Mouse (Mus musculus) mesoderm, embryonic 11.5 days (tissue): ENCODE data around the gene Cog5.

Experiments used
- DNase-seq: peaks from one replicate; pipeline ENCODE4 v3.0.0-alpha.2; 2012; ENCODE audit warnings: low read depth, low spot score

Gene Cog5

DNA sequence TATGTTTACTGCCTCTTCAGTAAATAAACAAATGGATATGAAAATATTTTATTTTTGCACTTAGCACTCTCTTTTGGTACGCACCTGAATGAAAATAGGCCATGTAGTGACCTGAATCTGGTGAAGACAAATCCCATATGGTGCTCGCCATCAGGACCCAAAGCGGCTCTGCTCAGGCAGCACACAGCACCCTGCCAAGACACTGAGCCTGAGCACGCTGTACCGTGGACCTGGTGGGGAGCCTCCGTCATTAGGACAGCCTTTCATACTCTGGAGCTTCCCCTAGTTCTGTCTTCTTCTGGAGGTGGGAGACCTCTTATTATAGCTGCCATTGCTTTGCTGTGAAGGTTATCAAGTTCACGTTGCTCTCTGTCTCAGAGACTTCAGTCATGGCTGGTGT, 238.1 kb downstream of the Cog5 start:
- DNase-seq = no peak

DNA sequence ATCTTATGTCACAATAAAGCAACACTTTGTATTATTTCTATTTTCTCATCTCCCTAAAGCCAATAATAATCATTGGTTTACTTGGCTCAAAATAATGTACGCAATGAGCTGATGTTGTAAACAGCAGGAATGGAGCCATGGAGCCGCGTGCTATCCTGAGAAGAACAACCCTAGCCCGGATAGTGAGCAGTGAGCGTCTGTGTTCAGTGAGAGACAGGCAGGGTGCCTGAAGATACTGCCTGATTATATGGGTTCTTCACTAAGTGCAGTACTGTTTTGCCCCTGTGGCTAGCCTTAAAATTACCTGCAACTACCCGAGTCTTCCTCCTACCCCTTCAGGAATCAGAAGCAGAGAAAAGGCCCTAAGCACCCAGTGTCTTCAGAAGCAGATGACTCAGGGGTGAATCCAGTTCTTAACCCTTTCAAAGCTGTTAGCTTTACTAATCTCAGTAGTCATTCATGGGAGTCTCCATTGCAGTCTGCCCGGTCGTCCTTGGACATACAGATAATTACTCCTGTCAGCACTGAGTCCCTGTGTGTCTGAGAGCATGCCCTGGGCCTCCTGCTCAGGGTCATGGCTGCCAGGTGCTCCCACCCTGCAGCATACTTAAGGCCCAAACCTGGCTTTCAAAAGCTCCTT, 240.5 kb downstream of the Cog5 start:
- no peak for DNase-seq

DNA sequence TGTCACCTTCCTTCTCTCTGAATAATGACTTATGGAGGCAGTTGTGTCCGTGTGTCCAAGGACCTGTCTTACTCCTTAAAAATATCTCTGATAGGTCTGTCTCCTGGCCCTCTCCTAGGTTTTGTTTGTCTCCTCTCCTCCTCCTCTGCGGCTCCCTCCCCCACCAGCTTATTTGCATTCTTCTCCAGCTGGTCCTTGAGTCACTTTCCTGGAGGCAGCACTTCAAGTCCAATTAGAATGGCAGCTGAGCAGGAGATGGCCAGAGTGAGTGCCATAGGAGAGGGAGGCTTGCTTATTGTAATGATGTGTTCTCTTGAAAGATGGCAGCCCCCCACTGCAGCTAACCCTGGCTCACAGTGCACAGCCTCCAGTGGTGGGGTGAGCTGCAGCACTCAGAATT, 241.2 kb downstream of the Cog5 start:
- peak; percentile 30 for DNase-seq

DNA sequence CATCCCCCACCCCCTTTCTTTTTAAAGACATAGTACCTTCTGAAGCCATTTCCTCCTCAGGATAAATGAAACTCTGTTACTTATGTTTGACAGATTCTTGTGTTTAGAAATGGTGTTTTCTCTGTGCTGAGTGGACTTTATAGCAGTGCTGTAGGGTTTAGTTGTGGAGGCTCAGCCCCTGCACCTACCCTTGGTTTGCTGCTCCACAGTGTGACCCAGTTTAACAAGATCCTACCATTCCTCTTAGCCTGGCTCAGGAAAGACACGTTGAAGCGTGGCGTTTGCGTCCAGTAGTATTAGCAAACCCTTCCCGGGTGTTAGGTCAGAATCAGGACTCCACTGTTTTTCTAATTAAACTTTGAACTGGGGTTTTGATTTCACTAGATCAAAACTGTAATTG, 241.6 kb downstream of the Cog5 start:
- DNase-seq = no peak

DNA sequence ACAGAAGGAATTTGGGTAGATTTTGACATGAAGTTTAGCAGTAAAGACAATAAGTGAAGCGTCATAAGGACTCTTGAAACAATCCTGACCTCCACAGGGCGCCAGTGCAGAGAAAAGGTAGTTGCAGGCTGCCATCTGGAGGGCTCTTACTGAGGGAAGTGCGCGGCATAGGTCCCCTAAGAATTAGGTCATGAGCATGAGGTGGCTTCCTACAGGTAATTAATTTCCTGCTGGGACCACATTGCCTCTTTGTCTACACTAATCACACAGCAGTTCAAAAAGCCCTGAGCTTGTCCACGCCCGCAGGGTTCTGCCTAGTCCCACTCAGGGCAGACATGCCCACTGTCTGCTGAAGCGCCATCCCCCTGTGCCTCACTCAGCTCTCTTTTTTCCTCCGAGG, 242.3 kb downstream of the Cog5 start:
- DNase-seq = no peak

DNA sequence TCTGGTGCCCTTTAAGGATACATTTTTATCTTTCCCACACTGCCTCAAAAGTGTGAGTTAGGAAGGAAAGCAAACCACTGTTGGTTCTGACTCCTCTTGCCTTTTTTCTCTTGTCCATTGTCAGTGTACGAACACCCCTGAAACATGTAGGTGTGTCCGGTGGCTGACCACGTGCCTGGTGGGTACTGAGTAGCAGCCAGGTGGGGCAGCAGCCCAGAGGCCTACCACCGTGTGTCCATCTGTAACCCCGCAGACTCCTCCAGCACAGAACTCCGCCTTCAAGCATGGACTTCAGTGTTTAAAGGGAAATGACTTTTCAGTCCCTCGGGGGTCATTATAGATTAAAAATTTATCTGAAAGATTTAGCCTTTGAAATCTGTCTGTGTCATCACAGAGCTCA, 242.8 kb downstream of the Cog5 start:
- no peak for DNase-seq

DNA sequence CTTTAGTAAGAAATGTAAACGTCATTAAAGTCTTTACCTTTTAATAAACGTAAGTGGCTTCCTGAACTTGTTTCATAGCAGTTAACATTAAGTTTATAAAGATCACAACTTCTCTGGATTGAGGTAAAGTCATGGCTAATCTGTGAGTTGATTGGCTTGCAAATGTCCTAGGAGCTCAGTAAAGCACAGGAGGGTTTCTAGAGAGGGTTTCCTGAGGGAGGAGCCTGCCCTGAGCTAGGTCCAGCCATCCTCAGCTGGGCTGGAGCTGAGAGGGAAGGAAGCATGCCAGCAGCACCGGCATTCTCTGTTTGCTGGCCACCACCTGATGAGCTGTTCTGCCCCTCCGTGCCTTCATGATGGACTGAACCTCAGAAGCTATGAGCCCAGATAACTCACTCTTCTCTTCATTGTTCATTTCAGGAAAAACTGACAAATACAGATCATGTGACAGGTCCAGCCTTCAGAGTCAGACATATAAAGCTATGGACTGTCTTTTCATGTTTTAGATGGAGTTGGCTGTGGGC, 245.8 kb downstream of the Cog5 start:
- no peak for DNase-seq

DNA sequence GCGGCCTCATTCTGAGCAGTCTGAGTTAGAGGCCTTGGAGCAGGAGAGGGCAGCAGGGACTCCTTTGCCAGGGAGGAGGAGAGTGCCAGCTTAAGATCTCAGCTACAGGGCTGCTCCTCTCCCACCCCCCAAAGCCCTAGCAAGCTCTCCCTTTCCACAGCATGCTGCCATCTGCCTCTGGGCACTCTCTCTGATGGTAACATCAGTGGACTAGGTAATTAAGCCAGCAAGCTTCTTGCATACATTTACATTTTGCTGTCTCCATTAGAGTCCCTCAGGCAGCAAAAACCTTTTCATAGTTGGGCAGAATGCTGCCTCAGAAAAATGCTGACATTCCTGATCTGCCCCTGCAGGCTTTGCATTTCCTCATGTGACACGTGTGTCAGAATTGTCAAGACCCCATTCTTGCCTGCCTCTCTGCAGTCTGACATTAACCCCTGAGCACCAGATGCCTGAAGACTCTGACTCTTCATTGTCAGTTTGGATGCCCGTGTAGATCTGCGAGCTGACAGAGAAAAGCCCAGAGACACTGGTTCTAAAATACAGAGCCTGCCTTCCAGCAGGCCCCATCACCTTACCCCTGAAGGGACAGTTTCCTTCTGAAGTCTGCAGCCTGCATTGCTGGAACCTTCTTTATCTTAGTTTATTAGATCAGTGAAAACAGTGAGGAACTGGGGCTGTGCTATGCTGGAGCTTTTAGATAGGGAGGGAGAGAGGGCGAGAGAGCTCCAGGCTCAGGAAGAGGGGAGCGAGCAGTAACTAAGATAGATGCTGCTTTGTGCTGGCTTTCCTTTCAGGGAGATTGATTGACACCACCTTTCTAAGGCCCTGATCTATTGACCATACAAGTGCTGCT, 251.3 kb downstream of the Cog5 start:
- DNase-seq = no peak

DNA sequence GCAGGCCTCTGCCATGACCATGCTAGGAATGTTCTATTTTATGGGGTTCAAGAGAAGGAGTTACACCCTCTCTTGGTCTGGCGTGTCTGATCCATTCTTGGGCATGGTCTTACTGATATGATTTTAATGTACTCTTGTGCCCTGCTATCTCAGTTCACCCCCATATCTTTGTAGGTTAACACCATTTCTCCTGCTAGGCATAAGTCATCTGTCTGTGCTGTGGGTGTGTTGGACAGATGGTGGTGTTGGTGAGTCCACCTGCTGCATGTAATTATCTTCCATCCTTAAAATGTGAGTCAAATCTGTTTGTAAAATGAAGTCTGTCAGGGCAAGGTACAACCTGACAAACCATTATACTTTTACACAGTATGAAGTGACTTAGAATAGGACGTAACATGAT, 252.8 kb downstream of the Cog5 start:
- DNase-seq = no peak

DNA sequence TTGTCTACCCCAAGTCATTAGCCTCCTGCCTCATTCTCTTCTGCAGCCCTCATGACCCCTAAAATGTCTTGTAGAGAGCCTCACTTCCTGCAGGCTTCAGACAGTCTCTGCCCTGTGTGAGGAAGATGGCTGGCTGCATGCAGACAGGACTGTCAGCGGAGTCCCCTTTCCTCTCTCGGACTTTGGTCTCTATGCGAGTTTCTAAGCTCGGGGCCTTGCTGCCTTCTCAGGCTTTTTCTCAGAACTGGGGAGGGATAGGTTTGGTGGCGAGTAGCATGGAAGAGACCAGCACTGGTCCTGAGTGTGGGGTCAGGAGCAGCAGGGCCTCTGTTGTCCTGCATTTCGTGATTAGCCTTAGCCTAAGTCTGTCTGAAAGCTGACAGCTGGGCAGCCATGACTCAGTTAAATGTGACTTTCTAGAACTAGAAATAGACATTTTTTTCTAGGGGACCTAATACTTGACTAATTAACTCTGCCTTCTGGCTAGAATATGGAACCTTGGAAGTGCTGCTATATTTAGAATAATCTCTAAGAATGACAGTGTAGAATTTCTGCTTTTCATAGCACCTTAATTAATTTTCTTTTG, 258.4 kb downstream of the Cog5 start:
- DNase-seq = no peak

DNA sequence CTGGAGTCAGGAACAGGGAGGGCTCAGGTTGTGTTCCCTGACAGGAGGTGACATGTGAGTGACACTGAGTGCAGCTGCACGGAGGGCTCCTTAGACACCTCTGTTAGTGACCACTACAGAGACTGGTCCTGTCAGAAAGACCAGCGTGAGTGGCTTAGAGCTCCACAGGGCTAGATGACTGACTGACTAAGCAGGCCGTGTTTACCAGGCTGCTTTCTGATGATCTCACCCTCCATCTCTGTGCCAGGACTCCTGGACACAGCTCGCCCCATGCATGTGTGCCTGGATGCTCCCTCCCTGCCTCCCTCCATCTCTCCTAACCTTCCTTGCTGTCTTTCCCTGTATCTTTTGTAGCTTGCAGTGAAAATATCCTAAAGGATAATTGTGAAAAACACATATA, 258.9 kb downstream of the Cog5 start:
- no peak for DNase-seq

DNA sequence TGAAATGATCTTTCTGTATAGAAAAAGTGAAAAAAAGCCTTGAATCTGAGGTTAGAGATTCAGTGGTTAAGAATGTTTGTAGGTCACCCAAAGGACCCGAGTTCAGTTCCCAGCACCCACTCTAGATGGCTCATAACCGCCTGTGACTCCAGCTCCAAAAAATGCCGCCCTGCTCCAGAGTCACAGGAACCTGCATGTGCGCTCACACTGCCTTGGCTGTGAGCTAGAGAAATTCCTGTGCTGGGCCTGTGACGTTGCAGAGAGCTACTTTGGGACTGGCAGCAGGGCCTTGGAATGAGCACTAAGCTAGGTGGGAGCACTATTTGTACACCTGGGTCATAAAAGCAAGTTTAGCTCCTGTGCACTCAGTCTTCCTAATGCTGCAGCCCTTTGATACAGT, 262.0 kb downstream of the Cog5 start:
- DNase-seq = no peak

DNA sequence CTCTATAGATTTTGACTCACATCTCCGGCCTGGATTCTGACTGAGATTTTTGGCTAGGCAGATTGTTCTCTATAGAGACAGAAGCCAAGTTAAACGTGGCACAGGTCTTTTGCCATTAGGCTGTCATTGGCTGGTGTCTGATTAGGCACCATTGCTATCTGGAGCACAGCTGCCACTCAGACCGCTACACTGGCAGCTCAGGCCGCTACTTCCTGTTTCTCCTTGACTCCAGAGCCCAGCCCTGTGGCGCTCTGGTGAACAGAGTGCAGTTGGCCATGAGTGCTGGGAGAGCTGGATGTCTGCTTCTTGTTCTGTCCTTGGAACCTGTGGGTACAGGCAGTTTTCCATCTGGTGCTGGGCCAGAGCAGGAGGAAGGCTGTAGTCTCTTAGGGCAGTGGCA, 262.6 kb downstream of the Cog5 start:
- no peak for DNase-seq

DNA sequence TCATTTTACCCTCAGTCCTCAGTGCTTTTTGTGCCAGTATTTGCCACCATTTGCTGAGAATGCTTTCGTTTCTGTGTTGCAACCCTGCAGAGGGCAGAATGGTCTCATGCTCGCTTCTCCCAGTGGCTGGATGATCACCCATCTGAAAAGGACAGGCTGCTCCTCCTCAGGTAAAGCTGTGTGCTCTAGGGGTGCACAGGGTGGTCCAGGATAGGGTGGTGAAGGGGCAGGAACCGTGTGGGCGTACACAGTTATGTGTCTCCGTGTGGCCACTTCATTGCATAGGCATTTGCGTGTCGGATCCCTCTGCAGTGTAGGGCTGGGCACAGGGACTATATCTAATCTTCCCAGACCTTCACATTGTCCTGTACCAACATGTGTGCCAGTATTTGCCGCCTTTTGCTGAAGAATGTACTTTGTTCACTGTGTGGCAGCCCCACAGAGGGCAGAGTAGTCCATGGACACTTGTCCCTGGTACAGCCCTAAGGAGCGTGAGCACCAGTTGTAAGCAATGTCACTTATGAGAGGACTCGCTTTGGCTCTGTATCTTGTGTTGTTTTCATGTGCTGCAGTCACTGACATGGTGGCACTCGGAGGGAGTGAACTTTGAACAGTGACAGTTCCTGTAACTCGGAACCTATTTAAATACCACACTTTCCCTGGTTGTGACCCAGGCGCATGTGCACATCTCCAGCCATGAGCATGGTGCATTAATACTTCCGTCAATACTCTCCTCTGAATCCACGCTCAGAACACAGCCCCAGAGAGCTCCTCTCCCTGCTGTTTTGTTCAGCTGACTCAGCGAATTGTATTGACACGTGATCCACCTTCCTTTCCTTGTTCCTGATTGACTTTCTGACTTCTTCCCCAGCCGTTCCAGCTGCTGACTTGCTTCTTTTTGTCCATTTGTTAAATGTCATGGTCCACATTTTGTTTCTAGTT, 266.1 kb downstream of the Cog5 start:
- no peak for DNase-seq

DNA sequence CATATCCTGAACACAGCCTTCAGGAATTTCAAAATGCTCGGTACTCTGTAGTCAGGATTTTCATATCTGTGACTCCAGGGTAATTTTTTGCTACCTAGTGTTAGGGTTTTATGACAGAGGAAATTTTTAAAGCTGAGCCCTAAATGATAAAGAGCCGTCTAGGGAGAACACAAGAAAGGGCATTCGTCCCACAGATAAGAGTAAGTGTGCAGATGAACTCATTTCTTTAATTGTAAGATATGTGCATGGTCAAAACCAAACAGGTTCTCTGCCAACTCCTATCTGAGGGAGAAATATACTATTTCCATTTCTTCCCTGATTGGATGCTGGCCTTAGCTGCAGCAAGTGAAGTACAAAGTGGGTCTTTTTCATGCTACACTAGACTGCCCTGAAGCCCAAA, 269.5 kb downstream of the Cog5 start:
- no peak for DNase-seq

DNA sequence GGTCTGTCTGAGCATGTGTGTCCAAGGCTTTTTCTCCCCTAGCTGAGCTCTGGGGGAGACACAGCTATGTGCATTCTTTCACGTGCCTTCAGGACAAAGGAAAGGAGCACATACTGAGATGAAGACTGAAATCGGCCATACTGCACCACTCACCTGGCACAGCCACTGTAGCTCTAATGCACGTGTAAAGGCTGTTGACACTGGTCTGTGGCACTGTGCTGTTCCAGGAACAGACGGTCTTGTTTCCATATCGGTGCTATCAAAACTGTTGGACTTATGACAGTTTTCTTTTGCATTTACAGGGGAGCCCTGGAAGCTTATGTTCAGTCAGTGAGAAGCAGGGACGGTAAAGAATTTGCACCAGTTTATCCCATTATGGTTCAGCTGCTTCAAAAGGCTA, 270.7 kb downstream of the Cog5 start:
- no peak for DNase-seq

DNA sequence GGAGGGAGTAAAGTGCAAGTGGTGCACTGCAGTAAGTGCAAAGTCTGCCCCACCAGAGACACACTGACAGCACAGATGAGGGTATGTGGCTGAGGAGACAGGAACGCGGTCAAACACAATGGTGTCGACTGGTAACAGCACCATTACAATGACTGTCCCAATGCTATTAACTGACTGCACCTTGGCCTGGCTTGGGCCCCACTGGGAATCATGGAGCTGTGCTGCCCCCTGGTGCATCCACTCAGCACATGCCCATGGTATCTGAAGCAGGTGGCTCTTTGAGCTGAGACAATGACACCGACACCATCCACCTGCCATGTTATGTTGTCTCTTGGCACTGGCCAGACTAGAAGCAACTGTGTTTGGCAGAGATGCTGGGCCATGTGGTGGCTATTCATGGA, 272.0 kb downstream of the Cog5 start:
- DNase-seq = peak; percentile 62

DNA sequence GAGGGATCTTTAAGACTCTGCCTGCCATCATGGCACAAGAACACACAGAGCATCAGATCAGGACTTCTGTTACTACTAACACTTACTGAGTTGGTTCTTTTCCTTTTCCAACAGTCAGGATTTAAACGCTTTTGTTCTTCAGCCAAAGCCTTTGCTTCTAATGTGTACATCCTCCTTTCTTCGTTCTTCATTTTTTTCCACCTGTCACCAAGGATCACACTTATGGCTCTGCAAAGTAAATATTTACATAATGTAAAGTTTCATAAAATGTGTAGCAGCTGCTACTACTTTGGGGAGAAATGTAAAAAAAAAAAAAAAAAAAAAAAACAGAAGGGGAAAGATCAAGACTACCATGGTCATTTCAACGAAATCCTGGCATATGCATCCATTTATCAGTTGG, 273.8 kb downstream of the Cog5 start:
- no peak for DNase-seq

DNA sequence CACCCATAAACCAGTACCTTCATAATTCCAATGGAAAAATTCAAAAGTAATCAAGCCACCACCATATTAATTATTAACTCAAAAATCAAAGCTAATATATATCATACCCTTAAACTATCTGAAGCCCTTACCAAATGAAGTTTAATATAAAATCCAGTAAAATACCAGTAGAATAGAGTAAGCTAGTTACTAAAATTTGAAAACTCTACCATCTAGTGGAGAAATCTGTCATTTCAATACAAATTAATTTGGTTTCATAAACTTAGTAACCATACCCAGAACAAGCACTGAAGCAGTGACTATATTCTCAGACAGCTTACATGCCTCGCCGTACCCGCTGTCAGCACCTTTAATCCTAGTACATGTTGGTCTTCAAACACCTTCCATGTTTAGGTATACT, 277.1 kb downstream of the Cog5 start:
- no peak for DNase-seq

DNA sequence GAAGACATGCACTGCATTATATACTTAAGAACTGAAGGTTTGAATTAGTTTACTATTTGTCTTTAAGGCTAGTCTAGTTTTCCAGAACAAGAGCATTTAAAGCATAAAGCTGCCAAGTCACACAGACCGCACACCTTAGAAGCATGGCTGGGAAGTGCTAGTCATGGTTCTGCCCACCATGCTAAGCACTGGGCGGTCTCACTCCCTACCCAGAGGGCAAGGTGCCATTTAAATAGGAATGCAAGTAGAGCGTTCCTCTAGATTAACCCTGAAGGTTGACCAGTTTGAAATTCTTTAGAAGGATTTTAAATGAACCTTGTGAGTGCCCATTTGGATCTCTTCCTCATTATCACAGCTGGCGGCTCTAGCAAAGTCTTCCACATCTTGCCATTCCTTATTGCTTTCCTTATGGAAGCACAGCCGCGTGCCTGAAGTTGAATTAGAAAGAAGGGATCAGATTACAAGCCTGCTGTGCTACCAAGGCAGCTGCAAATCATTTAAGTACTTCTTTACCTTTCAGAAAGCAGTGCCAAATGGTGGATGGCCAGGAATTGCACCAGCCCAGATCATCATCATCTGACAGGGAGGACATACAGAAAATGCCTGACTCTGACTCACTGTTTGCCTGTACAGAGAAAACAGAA, 282.1 kb downstream of the Cog5 start:
- peak; percentile 54 for DNase-seq

DNA sequence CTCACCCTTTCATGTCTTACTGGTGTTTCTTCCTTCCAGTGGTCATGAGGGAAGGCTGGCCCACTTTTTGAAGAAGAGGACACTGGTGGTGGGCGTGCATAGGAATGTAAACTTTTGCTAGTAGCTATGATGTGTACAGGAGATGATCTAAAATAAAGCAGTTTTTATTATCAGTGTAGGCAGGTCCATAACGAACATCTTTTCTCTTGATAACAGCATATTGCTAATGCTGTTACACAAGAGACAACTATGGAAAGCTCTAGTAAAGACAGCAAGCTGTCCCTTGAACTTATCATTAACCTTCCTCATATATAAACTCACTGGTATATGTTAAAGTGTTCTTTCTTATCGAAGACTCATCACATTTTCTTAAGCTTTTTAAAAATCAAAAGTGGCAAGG, 282.9 kb downstream of the Cog5 start:
- no peak for DNase-seq
